32 mouse cellular contexts compared by ENCODE assay signal in genomic region chr17:84880946-84881345, GRCm38 (mm10).
DNase-seq lines count a peak whose midpoint lies in the region; ATAC-seq and TF ChIP-seq lines count a peak whose summit lies in the region.
"Had no signal": no experiment of that assay in that cellular context is flagged by ENCODE, and none has a peak within 500 bp of the region (broad histone marks: within the 10 kb centered on the region; RNA-seq: fewer than 3 reads in every experiment).

No protein-coding gene starts in this region.

- no peaks in the 10 kb centered on the region for H3K27me3 ChIP-seq in myocyte (ENCODE audit: control insufficient read depth, insufficient read depth, insufficient read length)
- H3K27me3 ChIP-seq: embryonic facial prominence, embryonic 15.5 days; forebrain, embryonic 12.5 days; heart, embryonic 15.5 days; liver, embryonic 13.5 days; neural tube, embryonic 15.5 days had no signal

- no peak overlapping the region for H3ac ChIP-seq in myocyte (ENCODE audit: control insufficient read depth, insufficient read length)

- peak; percentile 40 for ATAC-seq in CD4-positive, CD25-positive, alpha-beta regulatory T cell, adult 4 months
- peak; percentile 63 to 81 for ATAC-seq in hematopoietic stem cell, adult 5-6 weeks (replicated peaks in 1 of 2; ENCODE audit: insufficient read depth in 1 of 2, low FRiP score in 2 of 2, low TSS enrichment in 1 of 2, low read depth in 1 of 2, poor library complexity in 2 of 2, severe bottlenecking in 2 of 2)
- ATAC-seq: forebrain, postnatal 0 days had no signal

- no peaks in the 10 kb centered on the region for H3K79me2 ChIP-seq in myocyte (ENCODE audit: control insufficient read depth, insufficient read depth)

- H3K4me3 ChIP-seq in myocyte, result no peak overlapping the region
- H3K4me3 ChIP-seq: embryonic facial prominence, embryonic 10.5 days; embryonic facial prominence, embryonic 15.5 days; forebrain, embryonic 12.5 days; heart, embryonic 10.5 days; heart, embryonic 15.5 days; liver, embryonic 13.5 days; neural tube, embryonic 15.5 days had no signal

- DNase-seq in 416B (ENCODE audit: low read depth), result peak; percentile 95
- DNase-seq in right cerebral cortex, postnatal 36 days (ENCODE audit: low spot score in 2 of 2), result no peak
- DNase-seq in frontal cortex, postnatal 14 days (ENCODE audit: low spot score in 2 of 2), result no peak
- DNase-seq in urinary bladder, postnatal 25 days (ENCODE audit: low spot score), result no peak
- DNase-seq: adrenal gland, postnatal 14 days; B cell, adult 2 months; cerebellum, adult 11 months; cerebellum, adult 9-11 months; forebrain, postnatal 0 days; gastrocnemius, postnatal 10 days; heart, postnatal 36 days; kidney, postnatal 4 days; left cerebral cortex, postnatal 4 days; liver, embryonic 13.5 days; lung, embryonic 14.5 days; lung, postnatal 14 days; retina, postnatal 1 day; right cerebral cortex, postnatal 14 days; thymus, adult 18-20 months; thymus, postnatal 25 days had no signal

- no peak overlapping the region for H3K4me2 ChIP-seq in myocyte (ENCODE audit: low read depth)
- H3K4me2 ChIP-seq: embryonic facial prominence, embryonic 15.5 days; forebrain, embryonic 12.5 days; heart, embryonic 15.5 days; hindbrain, embryonic 14.5 days; liver, embryonic 13.5 days; lung, embryonic 14.5 days; midbrain, embryonic 11.5 days; neural tube, embryonic 15.5 days had no signal

- TF ChIP-seq POLR2A in myocyte (IDR thresholded peaks at IDR 0.05; ENCODE audit: insufficient read length, low read depth), result no peak

- H3K36me3 ChIP-seq in myocyte (ENCODE audit: control insufficient read depth, insufficient read depth), result no peaks in the 10 kb centered on the region
- H3K36me3 ChIP-seq: embryonic facial prominence, embryonic 10.5 days; embryonic facial prominence, embryonic 15.5 days; forebrain, embryonic 12.5 days; G1E; heart, embryonic 10.5 days; heart, embryonic 15.5 days; liver, embryonic 13.5 days; neural tube, embryonic 15.5 days had no signal

TF ChIP-seq in myocyte, 11 proteins besides CTCF, POLR2A, EP300 and RAD21:
- peak in 2 of 3 experiments; percentile 4 to 76 for TF ChIP-seq MYOG (IDR thresholded peaks at IDR 0.05; ENCODE audit: control insufficient read depth in 1 of 3, insufficient read depth in 1 of 3, insufficient read length in 2 of 3, low read depth in 2 of 3)
- TF ChIP-seq MYOD1 (IDR thresholded peaks at IDR 0.05; ENCODE audit: control insufficient read depth in 1 of 3, insufficient read length in 2 of 3, low read depth in 2 of 3), result no peak
- no peak for TF ChIP-seq USF1 (IDR thresholded peaks at IDR 0.05; ENCODE audit: low read depth)
